Mouse (Mus musculus): Measurements from ENCODE around the gene Foxred2. TPM values are rescaled to one million over a fixed set of nuclear protein-coding genes. Genes with fewer than 3 reads are reported as not detected.

Foxred2 gene
- total and polyA plus RNA-seq, 3 experiments = 9.9 to 12.2 TPM; not detected in 1

DNA sequence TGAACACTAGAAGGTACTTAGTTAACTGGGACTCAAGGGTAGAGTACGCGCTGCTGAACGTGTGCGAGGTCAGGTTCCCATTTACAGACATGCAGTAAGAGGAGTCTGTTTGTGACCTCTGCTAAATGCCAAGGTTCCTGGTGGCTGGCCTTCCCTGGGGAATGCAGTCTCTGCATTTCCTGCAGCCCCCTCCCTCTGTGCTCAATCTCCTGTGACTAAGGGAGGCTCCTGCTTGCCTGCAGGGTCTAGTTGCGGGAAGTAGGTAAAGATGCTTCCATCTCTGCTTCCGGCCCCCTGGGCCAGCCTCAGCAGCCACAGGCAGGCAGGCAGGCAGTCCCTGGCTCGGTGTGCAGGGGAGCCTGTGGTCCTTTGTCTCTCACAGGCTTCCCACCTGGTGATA, 43.9 kb downstream of the Foxred2 start:
- Histone ChIP-seq H3K4me3 (ENCODE audit: control insufficient read depth in 1 of 2, insufficient read depth in 1 of 2, low read depth in 2 of 2, low read length in 2 of 2) (no peak overlapping the region), H3K36me3 (ENCODE audit: control insufficient read depth in 1 of 2, insufficient read depth in 2 of 2, low read length in 2 of 2) (peaks cover 0 to 2% of the 10 kb centered on the region in 2 experiments; a peak in 1 of 4 replicates), H3K79me2 (ENCODE audit: control insufficient read depth, insufficient read depth, low read length, poor library complexity) (no peaks in the 10 kb centered on the region), H3K27me3 (ENCODE audit: control insufficient read depth in 1 of 2, insufficient read depth in 2 of 2, low read length in 2 of 2) (no peaks in the 10 kb centered on the region), H3K27ac (ENCODE audit: control insufficient read depth, low read depth, low read length) (no peak overlapping the region), H3K9me3 (replicated peaks; ENCODE audit: insufficient read depth, low read length) (no peaks in the 10 kb centered on the region), H3K9ac (ENCODE audit: control insufficient read depth, low read depth, low read length, poor library complexity, severe bottlenecking) (no peak overlapping the region), H3K4me1 (ENCODE audit: control insufficient read depth in 1 of 2, insufficient read depth in 2 of 2, low read length in 2 of 2) (no peaks in the 10 kb centered on the region)
- no peak for DNase-seq (ENCODE audit: low read depth, low spot score)
- TF ChIP-seq UBTF (IDR thresholded peaks at IDR 0.05; ENCODE audit: borderline replicate concordance, insufficient read depth, low read depth, low read length) = no peak
- TF ChIP-seq USF1 (IDR thresholded peaks at IDR 0.05; ENCODE audit: low read depth, low read length) = no peak
- no peak for TF ChIP-seq NELFE (IDR thresholded peaks at IDR 0.05; ENCODE audit: low read depth, low read length)
- no peak for TF ChIP-seq ETS1 (IDR thresholded peaks at IDR 0.05; ENCODE audit: low read depth, low read length)
- TF ChIP-seq NRF1 (IDR thresholded peaks at IDR 0.05; ENCODE audit: insufficient read depth, low read depth, low read length, poor library complexity, severe bottlenecking) = no peak
- no peak for TF ChIP-seq MAZ (IDR thresholded peaks at IDR 0.05; ENCODE audit: low read depth, low read length)
- TF ChIP-seq HCFC1 (IDR thresholded peaks at IDR 0.05; ENCODE audit: low read depth, low read length) = no peak
- no peak for TF ChIP-seq MAX (IDR thresholded peaks at IDR 0.05; ENCODE audit: low read length)
- no peak for TF ChIP-seq RAD21 (IDR thresholded peaks at IDR 0.05; ENCODE audit: low read depth, low read length)
- no peak for TF ChIP-seq POLR2AphosphoS2 (IDR thresholded peaks at IDR 0.05; ENCODE audit: low read length)
- TF ChIP-seq ELF1 (IDR thresholded peaks at IDR 0.05; ENCODE audit: low read depth, low read length) = no peak
- no peak for TF ChIP-seq MEF2A (IDR thresholded peaks at IDR 0.05; ENCODE audit: extremely low read depth, insufficient replicate concordance, low read depth, low read length, poor library complexity, severe bottlenecking)
- TF ChIP-seq SIN3A (IDR thresholded peaks at IDR 0.05; ENCODE audit: low read length) = no peak
- no peak for TF ChIP-seq EP300 (IDR thresholded peaks at IDR 0.05; ENCODE audit: low read depth in 1 of 2, low read length in 2 of 2)
- no peak for TF ChIP-seq POLR2A (IDR thresholded peaks at IDR 0.05; ENCODE audit: control insufficient read depth in 1 of 2, insufficient read depth in 1 of 2, low read depth in 1 of 2, low read length in 2 of 2, poor library complexity in 1 of 2)
- no peak for TF ChIP-seq JUND (IDR thresholded peaks at IDR 0.05; ENCODE audit: low read depth, low read length)
- no peak for TF ChIP-seq KAT2A (conservative IDR thresholded peaks at IDR 0.05; ENCODE audit: low read depth, low read length)
- no peak for TF ChIP-seq TBP (IDR thresholded peaks at IDR 0.05; ENCODE audit: low read depth, low read length)
- TF ChIP-seq GABPA (IDR thresholded peaks at IDR 0.05; ENCODE audit: low read depth, low read length) = no peak
- no peak for TF ChIP-seq ZMIZ1 (IDR thresholded peaks at IDR 0.05; ENCODE audit: low read depth, low read length)

DNA sequence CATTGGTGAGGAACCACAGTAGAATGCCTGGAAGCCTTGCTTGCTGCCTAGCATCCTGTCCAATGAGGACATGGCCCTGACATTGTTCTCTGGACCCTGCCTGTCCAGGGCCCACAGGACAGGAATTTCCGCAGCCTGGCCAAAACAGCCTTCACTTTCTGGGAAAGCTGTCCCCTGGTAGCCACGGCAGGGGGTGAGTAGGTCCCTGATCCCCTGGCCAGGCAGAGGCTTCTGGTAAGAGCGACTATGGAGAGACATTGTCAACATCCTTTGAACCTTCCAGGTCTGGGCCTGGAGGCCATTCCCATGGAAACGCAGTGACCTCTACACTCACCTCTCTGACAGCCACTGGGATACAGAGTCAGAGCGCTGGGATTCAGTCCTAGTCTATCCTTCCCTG, 44.5 kb downstream of the Foxred2 start:
- Histone ChIP-seq H3K4me3 (ENCODE audit: control insufficient read depth in 1 of 2, insufficient read depth in 1 of 2, low read depth in 2 of 2, low read length in 2 of 2) (no peak overlapping the region), H3K27me3 (ENCODE audit: control insufficient read depth in 1 of 2, insufficient read depth in 2 of 2, low read length in 2 of 2) (no peaks in the 10 kb centered on the region), H3K9ac (ENCODE audit: control insufficient read depth, low read depth, low read length, poor library complexity, severe bottlenecking) (no peak overlapping the region), H3K36me3 (ENCODE audit: control insufficient read depth in 1 of 2, insufficient read depth in 2 of 2, low read length in 2 of 2) (peaks cover 0 to 2% of the 10 kb centered on the region in 2 experiments; a peak in 1 of 4 replicates), H3K9me3 (replicated peaks; ENCODE audit: insufficient read depth, low read length) (no peaks in the 10 kb centered on the region), H3K4me1 (ENCODE audit: control insufficient read depth in 1 of 2, insufficient read depth in 2 of 2, low read length in 2 of 2) (no peaks in the 10 kb centered on the region), H3K79me2 (ENCODE audit: control insufficient read depth, insufficient read depth, low read length, poor library complexity) (no peaks in the 10 kb centered on the region), H3K27ac (ENCODE audit: control insufficient read depth, low read depth, low read length) (no peak overlapping the region)
- TF ChIP-seq USF2 (IDR thresholded peaks at IDR 0.05; ENCODE audit: borderline replicate concordance in 1 of 2, insufficient read depth in 1 of 2, low read depth in 1 of 2, low read length in 2 of 2) (no peak), MAFK (IDR thresholded peaks at IDR 0.05; ENCODE audit: borderline replicate concordance, low read depth, low read length) (no peak), CTCF (IDR thresholded peaks at IDR 0.05 in 2 of 3, conservative IDR thresholded peaks at IDR 0.05 in 1 of 3; ENCODE audit: control insufficient read depth in 1 of 3, insufficient read depth in 1 of 3, low read depth in 2 of 3, low read length in 3 of 3, poor library complexity in 1 of 3, severe bottlenecking in 1 of 3) (no peak), GABPA (IDR thresholded peaks at IDR 0.05; ENCODE audit: low read depth, low read length) (no peak), MYB (IDR thresholded peaks at IDR 0.05; ENCODE audit: low read depth, low read length) (no peak), EP300 (IDR thresholded peaks at IDR 0.05; ENCODE audit: low read depth in 1 of 2, low read length in 2 of 2) (no peak)
- no peak for DNase-seq (ENCODE audit: low read depth, low spot score)
